In genomic region chr15:98528066-98528563, GRCm38 (mm10) we compare ENCODE assay signal across 1 mouse cellular context.
TF ChIP-seq lines count a peak whose summit lies in the region.

No protein-coding gene starts in this region.

TF ChIP-seq in C2C12, 6 proteins besides CTCF, POLR2A, EP300 and RAD21:
- TF ChIP-seq MYOG (IDR thresholded peaks at IDR 0.05; ENCODE audit: control insufficient read depth, extremely low read depth, insufficient read length) (no peak), MYOD1 (IDR thresholded peaks at IDR 0.05; ENCODE audit: control insufficient read depth, insufficient read length, low read depth) (peak; percentile 23), FOSL1 (IDR thresholded peaks at IDR 0.05; ENCODE audit: insufficient read depth, low read length, poor library complexity, severe bottlenecking) (no peak), MAX (IDR thresholded peaks at IDR 0.05) (peak; percentile 41), USF1 (IDR thresholded peaks at IDR 0.05; ENCODE audit: low read depth) (no peak), CEBPB (IDR thresholded peaks at IDR 0.05; ENCODE audit: low read depth) (peak; percentile 49)
